Mouse (Mus musculus) 416B (cell line): ENCODE results near the gene Nono.
A peak's percentile ranks its signal among the peaks of the same experiment; 100 is the strongest.

Experiments
- DNase-seq: peaks from one replicate; pipeline ENCODE4 v3.0.0; 2011; ENCODE audit warnings: low read depth

Gene Nono

DNA sequence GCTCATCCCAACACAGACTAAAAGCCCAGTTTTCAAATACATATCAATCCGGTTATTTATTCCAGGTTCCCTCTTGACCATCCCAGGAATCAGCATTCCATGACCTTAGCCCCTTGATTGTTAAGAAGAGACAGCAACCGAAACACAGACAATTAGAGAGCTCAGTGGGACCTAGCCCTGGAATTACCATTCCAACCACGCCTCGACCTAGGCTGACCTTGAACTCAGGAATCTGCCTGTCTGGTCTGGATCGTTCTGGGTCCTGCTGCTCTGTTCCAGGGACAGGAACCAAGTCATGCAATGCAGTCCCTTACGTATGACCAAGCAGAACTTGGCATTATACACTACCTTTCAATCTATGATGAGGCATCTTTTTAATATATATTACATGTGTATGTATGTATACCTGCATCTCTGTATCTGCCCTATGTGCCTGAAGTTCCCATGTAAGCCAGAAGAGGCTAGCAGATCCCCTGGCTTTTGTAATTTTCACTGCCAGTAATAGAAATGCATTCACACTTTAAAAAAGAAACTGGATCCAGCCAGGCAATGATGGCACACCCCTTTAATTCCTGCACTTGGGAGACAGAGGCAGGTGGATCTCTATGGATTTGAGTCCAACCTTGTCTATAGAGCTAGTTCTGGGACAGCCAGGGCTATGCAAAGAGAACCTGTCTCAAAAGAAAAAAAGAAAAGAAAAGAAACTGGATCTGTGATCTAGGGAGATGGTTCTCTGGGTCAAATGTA, 52.7 kb downstream of the Nono start:
- DNase-seq: no peak

DNA sequence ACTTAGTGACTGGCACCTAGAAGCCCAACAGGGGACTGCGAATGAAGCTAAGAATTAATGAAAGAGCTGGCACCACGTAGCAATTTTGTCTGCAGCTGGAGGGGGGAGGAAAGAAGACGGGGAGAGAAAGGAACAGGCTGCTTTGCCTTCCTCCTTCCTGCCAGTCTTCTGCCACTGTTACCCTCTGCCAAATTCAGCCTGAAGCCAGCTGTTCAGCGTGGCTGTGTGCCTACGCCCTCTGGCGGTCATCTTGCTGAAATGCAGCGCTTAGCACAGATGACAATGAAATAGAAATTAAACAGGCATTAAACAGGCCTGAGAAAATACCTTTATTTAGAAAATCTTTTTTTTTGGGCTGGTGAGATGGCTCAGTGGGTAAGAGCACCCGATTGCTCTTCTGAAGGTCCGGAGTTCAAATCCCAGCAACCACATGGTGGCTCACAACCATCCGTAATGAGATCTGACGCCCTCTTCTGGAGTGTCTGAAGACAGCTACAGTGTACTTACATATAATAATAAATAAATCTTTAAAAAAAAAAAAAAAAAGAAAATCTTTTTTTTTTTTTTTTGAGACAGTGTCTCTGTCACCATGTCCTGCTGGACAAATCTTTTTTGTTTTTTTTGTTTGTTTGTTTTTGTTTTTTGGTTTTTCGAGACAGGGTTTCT, 57.5 kb downstream of the Nono start:
- peak; percentile 68 for DNase-seq
